Comparison of ENCODE assay signal across 26 mouse cellular contexts in genomic region chr15:31547421-31547820, GRCm38 (mm10). TPM values are rescaled to one million over a fixed set of nuclear protein-coding genes. Genes with fewer than 3 reads are reported as not detected.
DNase-seq lines count a peak whose midpoint lies in the region; ATAC-seq lines count a peak whose summit lies in the region.
"Had no signal": no experiment of that assay in that cellular context is flagged by ENCODE, and none has a peak within 500 bp of the region (broad histone marks: within the 10 kb centered on the region; RNA-seq: fewer than 3 reads in every experiment).

No protein-coding gene starts in this region.

- no peaks in the 10 kb centered on the region for H3K9me3 ChIP-seq in embryonic facial prominence, embryonic 10.5 days
- no peaks in the 10 kb centered on the region for H3K9me3 ChIP-seq in embryonic facial prominence, embryonic 12.5 days
- H3K9me3 ChIP-seq: embryonic facial prominence, embryonic 15.5 days; heart, embryonic 12.5 days; heart, embryonic 15.5 days had no signal

- H3K4me1 ChIP-seq in embryonic facial prominence, embryonic 10.5 days, result peaks cover 25% of the 10 kb centered on the region
- peaks cover 13% of the 10 kb centered on the region for H3K4me1 ChIP-seq in embryonic facial prominence, embryonic 12.5 days

- no peaks in the 10 kb centered on the region for H3K27me3 ChIP-seq in embryonic facial prominence, embryonic 10.5 days (replicated peaks; ENCODE audit: low read depth, poor library complexity, severe bottlenecking)
- no peaks in the 10 kb centered on the region for H3K27me3 ChIP-seq in embryonic facial prominence, embryonic 12.5 days
- H3K27me3 ChIP-seq: embryonic facial prominence, embryonic 15.5 days; heart, embryonic 12.5 days; heart, embryonic 15.5 days had no signal

- H3K36me3 ChIP-seq in embryonic facial prominence, embryonic 10.5 days (replicated peaks), result no peaks in the 10 kb centered on the region
- no peaks in the 10 kb centered on the region for H3K36me3 ChIP-seq in embryonic facial prominence, embryonic 12.5 days
- H3K36me3 ChIP-seq: embryonic facial prominence, embryonic 15.5 days; heart, embryonic 12.5 days; heart, embryonic 15.5 days had no signal

- DNase-seq in embryonic facial prominence, embryonic 10.5 days (ENCODE audit: low spot score), result peak; percentile 57
- no peak for DNase-seq in cerebellum, adult 11-12 months
- no peak for DNase-seq in lung, postnatal 36 days
- no peak for DNase-seq in urinary bladder, adult 2 months (ENCODE audit: low spot score)
- DNase-seq: adrenal gland, adult 8-10 months; adrenal gland, postnatal 36 days; cerebellum, adult 2 months; cerebellum, adult 9-11 months; cerebellum, postnatal 25 days; forebrain, postnatal 0 days; gastrocnemius, adult 2 months; gastrocnemius, postnatal 14 days; heart, adult 18-20 months; heart, postnatal 10 days; heart, postnatal 4 days had no signal

- no peak overlapping the region for H3K9ac ChIP-seq in embryonic facial prominence, embryonic 12.5 days
- H3K9ac ChIP-seq: embryonic facial prominence, embryonic 15.5 days; forebrain, postnatal 0 days; heart, embryonic 12.5 days; heart, embryonic 15.5 days; hindbrain, embryonic 14.5 days had no signal

- no peak for ATAC-seq in embryonic facial prominence, embryonic 12.5 days (ENCODE audit: insufficient number of reproducible peaks, insufficient read depth, low FRiP score, low TSS enrichment)
- peak; percentile 38 for ATAC-seq in megakaryocyte progenitor cell, adult 5-6 weeks (replicated peaks; ENCODE audit: poor library complexity)
- ATAC-seq: activated CD4-positive, CD25-positive, alpha-beta regulatory T cell, adult 4 months; forebrain, embryonic 14.5 days; forebrain, postnatal 0 days; hindbrain, postnatal 0 days; inflammation-experienced regulatory T-cells, adult 6 months had no signal

- no peak overlapping the region for H3K27ac ChIP-seq in embryonic facial prominence, embryonic 10.5 days (replicated peaks)
- H3K27ac ChIP-seq in embryonic facial prominence, embryonic 12.5 days, result 0 out of 2 replicates have a peak overlapping the region, but pooled peaks have one; percentile 47
- H3K27ac ChIP-seq: embryonic facial prominence, embryonic 15.5 days; gastrocnemius, adult 2 months; heart, embryonic 15.5 days; hindbrain, embryonic 14.5 days; hindbrain, postnatal 0 days had no signal

- no peak overlapping the region for H3K4me2 ChIP-seq in embryonic facial prominence, embryonic 12.5 days (replicated peaks)
- H3K4me2 ChIP-seq: embryonic facial prominence, embryonic 15.5 days; heart, embryonic 12.5 days; heart, embryonic 15.5 days; hindbrain, embryonic 14.5 days had no signal

- no peak overlapping the region for H3K4me3 ChIP-seq in embryonic facial prominence, embryonic 10.5 days
- no peak overlapping the region for H3K4me3 ChIP-seq in embryonic facial prominence, embryonic 12.5 days
- H3K4me3 ChIP-seq: embryonic facial prominence, embryonic 15.5 days; gastrocnemius, adult 2 months; heart, embryonic 12.5 days; heart, embryonic 15.5 days had no signal

- WGBS in embryonic facial prominence, embryonic 10.5 days, result 39% methylated on average over 5 of the region's 5 CpGs
- 33% methylated on average over 5 of the region's 5 CpGs for WGBS in embryonic facial prominence, embryonic 12.5 days

RNA-seq across cellular contexts. Expression of gene March6, which starts 16.6 kb away (rescaled TPM):
- 38.9 and 39.8 TPM in 2 replicates for polyA plus RNA-seq in embryonic facial prominence, embryonic 10.5 days (2016; fragmentation: Nextera tagmentation; extraction: Ambion mirVana)
- 44.0 and 44.6 TPM in 2 replicates for polyA plus RNA-seq in embryonic facial prominence, embryonic 12.5 days (2016; fragmentation: Nextera tagmentation; extraction: Ambion mirVana)
- 39.3 and 42.5 TPM in 2 replicates for total RNA-seq in megakaryocyte progenitor cell, adult 5-6 weeks (2015)
- total RNA-seq in megakaryocyte progenitor cell, adult 5-6 weeks (2017), result 28.8 and 38.8 TPM in 2 replicates
- polyA plus RNA-seq in urinary bladder, adult 2 months (2012; rRNA removed), result 29.9 and 37.2 TPM in 2 replicates

RNA-seq across cellular contexts. Expression of gene Cmbl, which starts 17.8 kb away (rescaled TPM):
- 2.3 and 2.5 TPM in 2 replicates for polyA plus RNA-seq in embryonic facial prominence, embryonic 10.5 days (2016; fragmentation: Nextera tagmentation; extraction: Ambion mirVana)
- polyA plus RNA-seq in embryonic facial prominence, embryonic 12.5 days (2016; fragmentation: Nextera tagmentation; extraction: Ambion mirVana), result 2.1 and 2.2 TPM in 2 replicates
- total RNA-seq in megakaryocyte progenitor cell, adult 5-6 weeks (2015), result not detected in 2 replicates
- total RNA-seq in megakaryocyte progenitor cell, adult 5-6 weeks (2017), result not detected in 2 replicates
- polyA plus RNA-seq in urinary bladder, adult 2 months (2012; rRNA removed), result 57.5 and 62.9 TPM in 2 replicates
- total RNA-seq: common myeloid progenitor, adult 5-6 weeks had no signal
- polyA plus RNA-seq: inflammation-experienced regulatory T-cells, adult 6 months had no signal

RNA-seq across cellular contexts. Expression of gene Cct5, which starts 54.2 kb away (rescaled TPM):
- 782 and 839 TPM in 2 replicates for polyA plus RNA-seq in embryonic facial prominence, embryonic 10.5 days (2016; fragmentation: Nextera tagmentation; extraction: Ambion mirVana)
- polyA plus RNA-seq in embryonic facial prominence, embryonic 12.5 days (2016; fragmentation: Nextera tagmentation; extraction: Ambion mirVana), result 600 and 614 TPM in 2 replicates
- total RNA-seq in megakaryocyte progenitor cell, adult 5-6 weeks (2015), result 536 and 576 TPM in 2 replicates
- 522 and 555 TPM in 2 replicates for total RNA-seq in megakaryocyte progenitor cell, adult 5-6 weeks (2017)
- 207 and 215 TPM in 2 replicates for polyA plus RNA-seq in urinary bladder, adult 2 months (2012; rRNA removed)

RNA-seq across cellular contexts. Expression of gene Fam173b, which starts 54.2 kb away (rescaled TPM):
- polyA plus RNA-seq in embryonic facial prominence, embryonic 10.5 days (2016; fragmentation: Nextera tagmentation; extraction: Ambion mirVana), result 13.4 and 14.7 TPM in 2 replicates
- 11.9 and 12.5 TPM in 2 replicates for polyA plus RNA-seq in embryonic facial prominence, embryonic 12.5 days (2016; fragmentation: Nextera tagmentation; extraction: Ambion mirVana)
- total RNA-seq in megakaryocyte progenitor cell, adult 5-6 weeks (2015), result 8.4 and 10.7 TPM in 2 replicates
- 7.7 and 11.7 TPM in 2 replicates for total RNA-seq in megakaryocyte progenitor cell, adult 5-6 weeks (2017)
- 17.9 and 20.8 TPM in 2 replicates for polyA plus RNA-seq in urinary bladder, adult 2 months (2012; rRNA removed)

Comparison
In these comparisons a context has a peak if more than half of its experiments do, and no peak if none do; other contexts are left out.
1. RNA of gene Cmbl, which starts 17.8 kb away (polyA plus RNA-seq): 57.5 to 62.9 TPM in urinary bladder, adult 2 months; 2.3 to 2.5 TPM in embryonic facial prominence, embryonic 10.5 days and 2.1 to 2.2 TPM in embryonic facial prominence, embryonic 12.5 days; every median in the first group is over 10 times any median in the second.